Mouse (Mus musculus): ENCODE data around the gene Abhd17c.

Gene Abhd17c

DNA sequence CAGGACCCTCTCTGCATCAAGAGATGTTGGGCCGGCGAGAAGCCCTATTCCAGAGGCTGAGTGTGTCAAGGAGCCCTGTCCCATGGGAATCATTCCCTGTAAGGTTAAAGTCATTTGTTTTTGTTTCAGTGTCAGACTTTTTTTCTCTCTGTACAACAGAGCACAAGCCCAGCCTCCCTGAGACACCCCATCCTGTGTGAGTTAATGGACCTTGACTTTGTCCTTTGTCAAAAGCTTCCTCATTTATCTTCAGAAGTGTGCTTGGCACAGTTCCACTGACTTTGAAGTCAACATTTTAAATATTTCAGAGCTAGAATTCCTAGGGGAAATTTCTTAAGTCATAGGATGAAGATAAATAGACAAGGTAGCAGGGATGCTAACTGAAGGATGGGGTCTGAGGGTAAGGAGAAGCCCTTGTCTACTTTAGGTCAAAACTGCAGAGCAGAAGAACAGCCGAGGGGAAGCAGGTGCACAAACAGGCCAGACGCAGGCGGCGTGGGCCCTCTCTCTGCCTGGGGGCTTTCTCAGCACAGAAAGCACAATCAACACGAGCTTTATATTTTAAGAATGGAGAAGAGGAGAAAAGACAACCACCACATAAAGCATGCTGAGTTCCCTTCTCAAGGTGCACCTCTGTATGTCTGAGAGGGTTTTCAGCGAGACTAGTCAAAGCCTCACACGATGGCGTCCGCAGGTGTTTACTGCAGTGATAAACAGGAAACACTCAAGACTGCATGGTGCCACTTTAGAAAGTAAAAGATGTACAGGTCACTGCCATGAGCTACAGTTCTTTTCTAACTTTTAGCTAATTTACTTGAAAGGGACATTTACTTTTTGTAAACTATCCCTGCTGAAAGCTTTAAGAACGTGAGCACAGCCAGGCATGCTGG lies 32.2 kb downstream of the Abhd17c start:
- DNase-seq (ENCODE audit: low spot score in 2 of 2): no peak

- DNase-seq (ENCODE audit: low spot score in 2 of 2): no peak
Measured at GRCm38 (mm10) chr7:84117543-84118122, 34.1 kb downstream of the Abhd17c start.

DNA sequence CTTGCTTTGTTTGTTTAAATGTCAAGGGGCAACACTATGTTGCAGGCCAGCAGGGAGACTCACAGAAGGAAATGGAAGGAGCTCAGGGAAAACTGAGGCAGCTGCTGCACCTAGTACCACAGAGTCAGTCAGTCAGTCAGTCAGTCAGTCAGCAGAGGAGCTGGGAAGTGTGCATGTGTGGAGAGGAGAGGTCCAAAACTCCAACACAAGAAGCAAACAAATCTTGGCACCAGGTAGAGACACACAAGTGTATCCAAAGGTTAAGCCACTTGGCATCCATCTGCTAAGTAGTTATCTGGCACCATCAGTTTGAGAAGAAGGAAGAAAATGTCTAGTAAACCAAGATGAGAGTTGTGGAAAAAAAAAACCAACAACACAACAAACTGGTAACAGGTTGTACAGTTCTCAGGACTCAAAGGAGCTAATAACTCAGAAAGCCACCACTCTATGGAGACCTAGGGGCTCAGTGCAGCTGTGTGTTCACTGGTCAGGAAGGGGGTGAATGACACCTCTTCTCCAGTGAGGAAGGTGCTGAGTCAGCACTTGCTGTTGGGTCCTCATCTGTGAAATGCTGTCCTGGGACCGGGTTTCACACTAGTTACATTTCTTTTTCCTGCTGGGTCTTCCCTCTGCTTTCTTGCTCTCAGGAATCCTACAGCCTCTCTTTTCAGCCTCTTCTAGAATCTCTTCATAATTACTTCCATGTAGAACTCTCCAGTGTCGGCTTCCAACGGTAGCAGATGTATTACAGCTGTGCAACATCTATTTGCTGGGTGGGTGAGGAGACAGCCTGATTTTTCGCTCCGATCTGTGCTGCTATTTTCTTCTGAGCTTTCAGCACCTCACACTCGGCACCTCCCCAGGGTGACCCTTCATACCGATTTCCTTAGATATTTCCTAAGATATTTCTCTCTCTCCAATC lies 34.8 kb downstream of the Abhd17c start:
- DNase-seq (ENCODE audit: low spot score in 2 of 2): no peak

DNA sequence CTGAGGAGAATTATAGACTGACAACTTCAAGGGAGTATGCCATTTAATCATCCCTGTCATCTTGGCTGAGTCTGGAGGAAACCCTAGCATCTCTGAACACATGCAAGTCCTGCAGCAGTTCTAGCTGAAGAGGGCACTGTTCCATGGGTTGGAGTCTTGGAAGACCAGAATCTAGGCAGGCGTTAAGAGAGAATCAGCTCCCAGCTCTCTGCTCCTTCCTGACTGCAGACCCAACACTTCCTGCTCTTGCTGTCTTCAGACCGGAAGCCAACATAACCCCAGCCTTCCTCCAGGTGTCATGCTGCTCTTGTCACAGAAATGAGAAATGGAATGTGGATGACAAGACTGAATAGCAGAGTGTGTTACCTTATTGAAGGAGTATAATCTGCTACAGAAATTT lies 36.3 kb downstream of the Abhd17c start:
- no peak for DNase-seq (ENCODE audit: low spot score in 2 of 2)

GRCm38 (mm10) chr7:84114775-84115174 lies 36.9 kb downstream of the Abhd17c start:
- no peak for DNase-seq (ENCODE audit: low spot score in 2 of 2)

DNA sequence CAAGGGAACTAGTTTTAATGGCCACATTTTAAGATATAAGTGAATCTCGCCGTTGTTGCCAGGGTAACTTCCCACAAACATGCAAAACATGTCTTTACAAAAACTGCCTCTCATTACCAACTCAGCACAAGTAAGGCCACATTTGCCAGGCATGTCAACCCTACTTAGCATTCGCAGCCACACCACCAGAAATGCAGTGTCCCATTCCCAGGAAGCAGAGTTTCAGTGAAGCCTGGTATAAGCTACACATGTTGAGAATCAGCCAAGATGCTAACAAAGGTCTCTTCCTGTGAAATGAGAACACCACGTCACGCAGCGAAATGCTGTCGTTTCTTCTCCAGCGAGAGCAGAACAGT lies 38.7 kb downstream of the Abhd17c start:
- no peak for DNase-seq (ENCODE audit: low spot score in 2 of 2)

GRCm38 (mm10) chr7:84112351-84113034 lies 39.2 kb downstream of the Abhd17c start:
- no peak for DNase-seq (ENCODE audit: low spot score in 2 of 2)

- DNase-seq (ENCODE audit: low spot score in 2 of 2): no peak
Measured at GRCm38 (mm10) chr7:84111716-84112350, 39.9 kb downstream of the Abhd17c start.

DNA sequence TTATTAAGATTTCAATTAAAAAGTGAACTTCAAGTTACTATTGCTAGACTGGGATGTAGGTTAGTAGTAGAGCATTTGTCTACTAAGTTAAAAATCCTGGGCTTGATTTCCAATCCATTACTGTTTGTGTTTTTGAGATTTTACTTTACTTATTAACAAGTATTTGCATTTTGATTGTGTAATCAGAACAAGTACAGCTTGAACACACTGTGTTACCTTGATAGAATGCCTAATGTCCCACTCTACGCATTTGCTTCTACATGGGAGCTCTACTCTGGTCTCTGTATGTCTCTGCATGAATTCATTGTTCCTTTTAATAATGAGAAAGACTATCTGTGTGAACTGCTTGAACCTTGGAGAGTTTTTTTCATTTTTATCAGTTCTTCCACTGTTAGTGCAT lies 44.8 kb downstream of the Abhd17c start:
- DNase-seq (ENCODE audit: low spot score in 2 of 2): no peak

DNA sequence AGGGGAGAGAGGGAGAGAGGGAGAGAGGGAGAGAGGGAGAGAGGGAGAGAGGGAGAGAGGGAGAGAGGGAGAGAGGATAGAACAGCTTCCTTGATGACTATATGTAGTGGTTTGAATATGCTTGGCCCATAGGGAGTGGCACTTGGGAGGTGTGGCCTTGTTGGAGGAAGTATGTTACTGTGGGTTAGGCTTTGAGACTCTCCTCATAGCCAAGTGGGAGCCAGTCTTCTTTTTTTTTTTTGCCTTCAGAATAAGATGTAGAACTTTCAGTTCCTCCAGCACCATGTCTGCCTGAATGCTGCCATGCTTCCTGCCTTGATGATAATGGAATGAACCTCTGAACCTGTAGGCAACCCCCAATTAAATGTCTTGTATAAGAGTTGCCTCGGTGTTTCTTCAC lies 49.1 kb downstream of the Abhd17c start:
- no peak for DNase-seq (ENCODE audit: low spot score in 2 of 2)

DNA sequence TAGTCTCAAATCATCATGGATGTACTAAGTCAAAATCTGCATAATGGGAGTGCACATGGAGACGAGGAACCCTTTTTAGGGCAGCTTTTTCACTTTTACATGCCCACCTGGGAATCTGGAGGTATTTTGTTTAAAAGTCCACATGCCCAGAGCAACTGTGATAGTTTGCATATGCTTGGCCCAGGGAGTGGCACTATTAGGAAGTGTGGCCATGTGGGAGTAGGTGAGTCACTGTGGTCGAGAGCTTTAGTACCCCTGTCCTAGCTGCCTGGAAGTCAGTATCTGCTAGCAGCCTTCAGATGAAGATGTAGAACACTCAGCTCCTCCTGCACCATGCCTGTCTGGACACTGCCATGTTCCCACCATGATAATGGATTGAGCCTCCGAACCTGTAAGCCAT lies 51.0 kb downstream of the Abhd17c start:
- DNase-seq (ENCODE audit: low spot score in 2 of 2): no peak

DNA sequence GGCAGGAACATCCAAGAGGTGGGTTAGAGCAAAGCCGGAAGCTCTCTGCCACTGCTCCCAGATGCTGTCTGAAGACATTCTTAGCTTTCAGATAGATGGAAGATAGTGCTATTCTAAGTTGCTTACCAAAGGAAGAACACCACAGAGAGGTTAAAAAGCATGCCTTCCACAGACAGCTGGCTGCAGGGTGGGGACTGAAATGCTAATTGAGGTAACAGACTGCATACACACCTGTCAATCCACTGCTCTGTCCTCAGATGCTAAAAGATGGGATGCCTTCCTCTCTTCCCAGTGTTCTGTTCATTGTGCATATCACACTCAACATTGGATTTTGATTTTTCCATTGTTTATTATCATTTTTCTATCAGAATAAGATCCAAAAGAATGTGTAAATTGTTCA lies 53.6 kb downstream of the Abhd17c start:
- DNase-seq (ENCODE audit: low spot score in 2 of 2): no peak

DNA sequence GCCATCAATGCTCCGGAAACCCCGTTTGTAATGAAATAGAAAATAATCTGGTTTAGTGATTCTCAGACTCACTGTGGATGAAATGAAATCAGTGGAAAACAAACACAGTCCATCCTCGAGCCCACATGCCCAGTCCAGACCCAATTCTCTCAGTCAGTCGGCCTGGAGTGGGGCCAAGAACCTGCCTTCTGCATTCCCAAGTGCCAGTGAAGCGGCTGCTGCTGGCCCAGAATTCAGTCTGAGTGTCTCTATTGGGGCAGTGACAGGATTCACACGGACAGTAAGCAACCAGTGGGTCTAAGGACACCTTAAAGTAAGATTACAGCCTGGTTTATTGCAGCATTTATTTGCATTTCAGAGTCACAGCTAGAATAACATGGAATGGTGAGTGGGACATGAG lies 55.2 kb downstream of the Abhd17c start:
- DNase-seq (ENCODE audit: low spot score in 2 of 2): no peak

GRCm38 (mm10) chr7:84090793-84091192 lies 60.9 kb downstream of the Abhd17c start:
- no peak for DNase-seq (ENCODE audit: low spot score in 2 of 2)

DNA sequence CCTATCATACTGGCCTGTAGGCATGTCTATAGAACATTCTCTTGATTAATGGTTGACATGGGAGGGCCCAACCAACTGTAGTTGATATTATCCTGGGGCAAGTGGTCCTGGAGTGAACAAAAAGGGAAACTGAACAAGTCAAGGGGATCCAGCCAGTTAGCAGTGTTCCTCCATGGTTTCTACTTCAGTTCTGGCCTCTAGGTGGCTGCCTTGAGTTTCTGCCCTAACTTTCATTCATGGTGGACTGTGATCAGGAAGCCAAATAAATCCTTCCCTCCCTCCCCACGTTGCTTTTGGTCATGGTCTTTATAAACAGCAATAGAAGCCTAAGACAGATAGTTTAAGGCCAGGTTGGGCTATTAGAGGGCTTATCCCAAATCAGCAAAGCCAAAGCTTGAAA lies 61.9 kb downstream of the Abhd17c start:
- no peak for DNase-seq (ENCODE audit: low spot score in 2 of 2)

GRCm38 (mm10) chr7:84088971-84089370 lies 62.7 kb downstream of the Abhd17c start:
- DNase-seq (ENCODE audit: low spot score in 2 of 2): peak; percentile 50 to 80

DNA sequence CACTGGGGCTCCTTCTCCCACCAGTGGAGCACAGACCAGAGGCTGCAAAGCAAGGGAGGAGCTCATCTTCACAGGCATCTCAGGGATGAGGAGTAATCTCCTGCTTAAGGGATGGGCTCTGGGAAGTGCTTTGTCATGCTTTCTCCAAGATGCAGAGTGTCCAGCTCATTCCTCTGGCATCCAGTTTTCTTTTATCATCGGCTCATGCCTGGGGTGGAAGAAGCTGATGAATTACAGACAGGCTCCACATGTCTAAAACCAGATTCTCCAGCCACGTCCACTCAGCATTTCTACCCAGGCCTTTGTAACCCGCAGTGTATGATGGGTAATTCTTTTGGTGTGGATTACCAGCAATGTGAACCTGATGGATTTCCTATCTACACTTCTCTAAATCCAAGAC lies 63.5 kb downstream of the Abhd17c start:
- no peak for DNase-seq (ENCODE audit: low spot score in 2 of 2)

- DNase-seq (ENCODE audit: low spot score in 2 of 2): peak; percentile 82 to 87
Measured at GRCm38 (mm10) chr7:84086039-84086829, 65.5 kb downstream of the Abhd17c start, which contains the start of gene Cemip. Gene Cemip (minus strand): TSS chr7:84086502.

DNA sequence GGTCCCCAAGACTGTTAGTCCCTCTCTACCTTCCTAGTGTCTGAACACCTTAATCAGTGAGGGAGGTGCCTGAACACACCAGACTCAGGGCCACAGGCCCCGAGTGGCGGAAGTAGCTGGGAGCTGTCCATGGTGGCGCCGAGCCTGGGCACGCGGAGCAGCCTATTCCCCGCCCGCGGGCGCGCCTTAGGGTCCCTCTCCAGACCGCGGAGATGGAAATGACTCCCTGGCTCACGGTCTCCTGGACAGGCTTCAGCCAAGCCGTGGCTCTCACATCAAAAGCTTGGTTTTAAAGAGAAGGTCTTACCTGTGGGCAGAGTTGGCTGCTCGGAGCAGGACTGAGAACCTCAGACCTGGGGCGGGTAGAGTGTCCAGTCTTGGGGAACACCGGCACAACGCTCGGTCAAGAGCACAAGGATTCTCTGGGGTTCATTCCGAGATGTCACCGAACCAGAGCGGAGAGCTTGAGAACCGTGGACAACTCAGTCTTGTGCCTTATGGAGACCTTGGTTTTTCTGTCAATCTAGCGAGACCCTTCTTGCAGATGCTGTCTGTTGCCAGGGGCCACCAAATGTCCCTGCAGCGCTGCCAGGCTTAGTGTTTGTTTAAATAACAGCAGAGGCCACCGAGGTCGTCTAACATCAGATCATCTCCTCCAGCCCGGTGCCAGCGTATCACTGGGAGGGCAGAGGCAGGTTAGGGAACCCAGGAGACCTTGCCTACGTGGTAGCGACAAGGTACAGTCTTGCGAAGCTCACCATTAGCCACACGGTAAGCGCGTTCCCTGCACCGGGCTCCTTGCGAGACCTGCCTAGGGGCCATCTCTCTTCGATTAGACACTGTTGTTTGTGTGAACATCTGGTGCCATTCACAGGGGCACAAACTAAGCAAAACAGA lies 66.4 kb downstream of the Abhd17c start:
- peak; percentile 60 to 81 for DNase-seq (ENCODE audit: low spot score in 2 of 2)

Data from urinary bladder, postnatal 4 days (tissue).